Mouse (Mus musculus) hindlimb bud, embryonic 11.5 days (tissue): ENCODE results near the gene 1700017D01Rik.
"Not testable (repeated sequence)": the region's sequence is repeated elsewhere in the genome, so short reads cannot be mapped to it uniquely, and the experiment has no call there.

ENCODE experiments used
- DNase-seq: peaks from one replicate; pipeline ENCODE4 v3.0.0-alpha.2; 2012; ENCODE audit warnings: low read depth, low spot score; ENCODE audit errors: extremely low spot score

The 1700017D01Rik gene

DNA sequence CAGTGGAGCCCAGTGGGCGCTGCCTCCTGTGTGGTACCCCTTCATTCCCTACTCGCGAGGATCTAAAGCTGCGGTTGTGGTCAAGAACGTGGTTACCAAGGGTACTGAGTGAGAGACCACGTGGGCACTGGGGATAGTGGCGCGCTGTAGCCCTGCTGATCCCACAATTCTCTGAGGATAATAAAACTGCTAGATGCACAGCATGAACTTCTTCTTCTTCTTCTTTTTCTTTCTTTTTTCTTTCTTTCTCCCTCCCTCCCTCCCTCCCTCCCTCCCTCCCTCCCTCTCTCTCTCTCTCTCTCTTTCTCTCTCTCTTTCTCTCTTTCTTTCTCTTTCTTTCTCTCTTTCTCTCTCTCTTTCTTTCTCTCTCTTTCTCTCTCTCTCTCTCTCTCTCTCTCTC is at the start of gene 1700017D01Rik:
Gene 1700017D01Rik, minus strand, starts transcription at position 101 of the 400 bp plus-strand sequence.
- not testable (repeated sequence) for DNase-seq

DNA sequence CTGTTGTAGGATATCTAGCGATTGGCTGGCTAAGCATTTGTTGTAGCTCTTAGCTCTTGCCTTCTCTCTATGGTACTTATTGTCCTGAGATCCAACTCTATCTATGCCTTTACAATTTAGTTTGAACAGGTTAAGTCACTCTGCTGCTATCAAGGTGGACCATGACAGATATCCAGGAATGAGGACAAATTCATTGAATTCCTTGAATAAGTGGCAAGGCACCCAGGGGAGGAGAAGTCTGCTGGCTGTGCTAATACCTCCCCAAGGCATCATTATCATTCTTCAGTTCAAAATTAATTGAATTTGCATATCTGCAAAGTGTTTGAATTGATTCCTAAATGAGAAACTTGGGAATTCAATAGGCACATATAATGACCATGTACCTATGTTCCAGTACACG is 46.8 kb upstream of the 1700017D01Rik start:
- no peak for DNase-seq

DNA sequence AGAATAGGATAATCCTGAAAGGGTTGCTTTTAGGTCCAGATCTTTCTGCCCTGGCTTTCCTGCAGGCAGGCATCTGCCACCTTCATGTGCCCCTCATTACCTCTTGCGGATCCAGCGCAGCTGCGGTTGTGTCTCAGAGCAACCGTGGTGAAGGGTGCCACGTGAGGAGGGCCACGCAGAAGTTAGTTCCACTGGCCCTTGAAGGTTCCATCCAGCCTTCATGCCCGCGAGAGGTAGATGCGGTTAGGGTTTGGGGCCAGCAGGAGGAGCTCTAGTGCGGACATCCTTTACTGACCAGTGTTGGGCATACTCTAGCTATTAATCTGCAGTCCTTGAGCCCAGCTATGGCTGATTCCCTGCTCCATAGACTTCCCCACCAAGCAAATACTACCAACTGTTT is 34.5 kb upstream of the 1700017D01Rik start, which contains the start of gene 1700025F22Rik:
Gene 1700025F22Rik, minus strand, starts transcription at position 149 of the 400 bp plus-strand sequence.
- DNase-seq: no peak

DNA sequence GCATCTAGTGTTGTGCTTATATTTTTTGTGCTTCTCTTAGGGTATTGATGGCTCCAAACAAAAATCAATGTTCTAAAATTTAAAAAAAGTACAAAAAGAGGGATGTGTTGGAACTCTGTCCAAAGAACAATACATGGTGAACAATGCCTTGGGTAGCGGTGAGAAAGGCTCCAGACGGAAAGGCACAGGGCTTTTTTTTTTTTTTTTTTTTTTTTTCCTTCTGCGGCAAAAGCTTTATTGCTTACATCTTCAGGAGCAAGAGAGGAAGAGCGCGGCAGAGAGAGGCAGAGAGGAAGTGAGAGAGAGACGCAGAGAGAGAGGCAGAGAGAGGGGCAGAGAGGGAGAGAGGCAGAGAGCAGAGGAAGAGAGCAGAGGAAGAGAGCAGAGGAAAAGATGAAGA is 27.2 kb upstream of the 1700017D01Rik start:
- DNase-seq: not testable (repeated sequence)

DNA sequence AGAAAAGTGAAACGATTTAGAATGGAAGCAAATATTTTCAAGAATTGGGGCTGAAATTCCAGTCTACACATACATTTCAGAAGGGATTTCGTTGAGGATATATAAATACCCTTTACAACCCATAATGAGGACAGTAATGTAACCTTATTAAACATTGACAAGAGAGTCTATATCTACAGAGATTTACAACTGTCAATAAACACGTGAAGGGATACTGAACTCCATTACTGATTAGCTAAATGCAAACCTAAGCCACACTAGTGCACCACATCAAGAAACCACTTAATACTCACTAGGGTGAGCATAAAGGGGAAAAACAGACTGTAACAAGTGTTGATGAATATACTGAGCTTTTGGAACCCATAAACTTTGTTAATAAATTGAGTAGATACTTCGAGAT is 4.7 kb upstream of the 1700017D01Rik start:
- DNase-seq: no peak

DNA sequence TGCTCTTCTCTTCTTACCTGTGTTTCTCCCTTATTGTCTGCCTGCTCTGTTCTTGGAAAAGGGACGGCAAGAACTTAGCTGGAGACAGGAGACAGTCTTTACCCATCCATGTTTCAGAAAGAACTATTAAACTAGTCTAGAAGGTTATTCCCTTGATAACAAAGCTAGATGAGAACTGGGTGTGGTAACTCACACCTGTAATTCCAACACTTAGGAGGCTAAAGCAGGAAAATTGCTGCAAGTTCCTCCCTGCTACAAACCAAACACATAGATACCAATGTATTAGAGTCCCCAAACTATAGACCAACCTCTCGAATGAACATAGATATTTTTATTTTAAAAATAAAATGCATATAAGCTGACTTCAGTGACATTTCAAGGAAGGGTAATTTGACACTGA is 4.2 kb upstream of the 1700017D01Rik start:
- no peak for DNase-seq

DNA sequence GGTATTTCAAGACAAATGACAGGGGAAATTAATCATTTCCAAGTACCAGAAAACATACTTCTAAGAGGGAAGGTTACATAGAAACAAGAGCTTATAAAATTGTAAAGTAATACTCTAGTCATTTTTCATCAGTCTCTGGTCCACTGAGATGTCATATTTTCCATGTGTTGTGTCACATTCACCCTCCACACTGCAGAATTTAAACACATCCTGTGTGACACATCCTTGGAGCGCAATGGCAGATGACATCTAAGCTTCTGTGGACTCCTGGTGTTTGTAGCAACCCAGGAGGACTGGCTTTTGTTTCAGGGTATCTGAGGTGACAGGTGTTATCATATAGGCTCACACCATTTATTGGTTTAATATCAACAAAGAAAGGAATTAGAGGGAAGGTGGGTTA is 974 bp downstream of the 1700017D01Rik start:
- DNase-seq: no peak

DNA sequence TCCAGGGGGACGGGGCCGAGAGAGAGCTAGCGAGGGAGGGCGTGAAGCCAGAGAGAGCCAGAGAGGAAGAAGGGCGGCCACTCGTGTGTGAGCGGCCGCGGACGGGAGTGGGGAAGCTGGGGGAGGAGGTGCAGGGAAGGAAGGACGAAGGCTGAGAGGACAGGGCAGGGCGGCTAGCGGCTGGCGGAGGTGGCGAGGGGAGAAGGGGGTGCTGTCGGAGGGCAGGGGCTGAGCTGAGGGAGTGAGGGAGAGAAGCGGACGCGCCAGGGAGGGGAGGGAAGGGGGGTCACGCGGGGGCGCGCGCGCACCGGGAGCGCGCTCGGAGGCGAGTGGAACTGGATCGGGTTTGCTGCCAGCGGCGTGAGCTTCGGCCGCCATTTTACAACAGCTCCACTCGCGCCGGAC is 9.7 kb downstream of the 1700017D01Rik start:
- DNase-seq: not testable (repeated sequence)

DNA sequence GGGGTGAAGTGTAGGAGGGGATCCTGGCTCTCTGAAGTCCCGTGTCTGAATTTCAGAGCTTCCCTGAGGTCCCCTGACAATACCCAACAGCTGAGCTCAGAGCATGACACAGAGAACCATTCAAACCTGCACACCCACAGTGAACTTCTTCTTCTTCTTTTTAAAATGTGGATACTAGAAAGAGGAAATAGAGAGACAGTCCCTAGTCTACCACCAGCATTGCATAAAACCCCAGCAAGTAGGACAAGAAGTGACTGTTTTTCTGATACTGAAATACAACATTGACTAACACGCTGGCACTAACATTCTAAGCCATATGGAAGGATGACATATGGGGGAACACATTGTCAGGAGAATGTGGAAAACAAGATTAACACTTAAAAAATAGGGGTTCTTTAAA is 11.3 kb downstream of the 1700017D01Rik start:
- DNase-seq: no peak

DNA sequence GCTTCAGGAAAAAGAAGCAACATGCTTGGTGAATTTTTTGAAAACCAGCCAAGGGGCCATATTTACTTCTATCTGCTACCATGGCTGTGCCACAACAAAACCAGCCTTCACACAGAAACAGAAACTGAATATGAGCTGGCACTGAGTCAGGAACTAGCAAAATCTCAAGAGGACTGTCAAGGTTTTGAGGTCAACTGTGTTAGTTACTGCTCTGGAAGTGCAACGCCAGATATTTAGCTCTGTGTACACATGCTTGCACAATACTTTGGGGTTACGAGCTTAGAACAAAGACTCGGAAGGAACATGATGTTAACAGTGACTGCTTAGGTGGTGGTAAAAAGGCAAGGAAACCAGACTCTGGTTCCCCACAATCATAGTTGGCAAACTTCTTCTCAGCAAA is 22.9 kb downstream of the 1700017D01Rik start:
- DNase-seq: no peak

DNA sequence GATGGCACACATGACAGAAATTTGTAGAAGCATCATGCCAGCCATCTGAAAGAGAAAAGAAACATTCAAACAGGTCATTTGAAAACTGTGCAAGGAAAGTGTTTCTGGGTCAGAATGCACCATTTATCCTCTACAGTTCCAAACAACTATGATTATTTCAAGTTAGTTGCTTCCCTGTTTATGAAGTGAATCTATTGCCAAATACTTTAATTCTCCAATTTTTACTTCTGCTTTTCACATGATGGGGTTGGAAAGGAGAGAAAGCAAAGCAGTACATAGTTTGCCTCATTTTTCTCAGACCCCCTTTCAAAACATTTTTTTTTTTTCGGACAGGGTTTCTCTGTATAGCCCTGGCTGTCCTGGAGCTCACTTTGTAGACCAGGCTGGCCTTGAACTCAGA is 28.8 kb downstream of the 1700017D01Rik start:
- DNase-seq: no peak

DNA sequence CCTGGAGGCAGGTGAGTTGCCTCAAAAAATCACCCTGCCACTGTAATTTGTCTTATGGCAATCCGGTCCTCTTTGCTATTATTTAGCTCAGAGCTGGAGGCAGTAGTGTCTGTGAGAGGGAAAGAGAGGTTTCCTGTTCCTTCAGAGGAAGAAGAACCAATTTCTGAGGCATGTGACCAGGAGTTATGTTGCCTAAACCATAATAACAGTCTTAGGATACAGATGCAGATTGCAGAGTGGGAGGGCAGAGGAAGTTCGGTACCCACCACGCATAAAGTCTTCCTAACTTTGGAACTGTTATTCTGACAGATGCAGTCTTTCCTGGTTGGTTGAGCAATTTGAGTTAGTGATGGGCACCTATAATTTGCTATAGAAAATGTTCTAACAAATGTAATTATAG is 32.3 kb downstream of the 1700017D01Rik start:
- DNase-seq: no peak

DNA sequence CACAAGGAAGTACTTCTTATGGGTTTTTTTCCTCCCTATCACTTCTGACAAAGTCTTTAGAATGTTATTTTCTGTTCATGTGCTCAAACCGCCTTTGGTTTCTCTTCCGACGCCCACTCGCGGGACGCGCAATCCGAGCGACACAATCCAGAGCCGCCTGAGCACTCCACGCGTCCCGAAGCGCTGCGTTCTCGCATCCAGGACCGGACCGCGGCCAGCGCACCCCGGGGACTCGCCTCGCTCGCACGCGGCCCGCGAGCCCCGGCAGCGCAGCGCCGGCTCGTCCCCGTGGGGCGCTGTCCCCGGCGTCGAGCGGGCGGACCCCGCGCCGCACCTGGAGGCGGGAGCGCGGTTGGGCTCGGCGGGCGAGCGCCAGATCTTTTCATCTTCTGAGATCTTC is 38.5 kb downstream of the 1700017D01Rik start:
- DNase-seq: not testable (repeated sequence)

DNA sequence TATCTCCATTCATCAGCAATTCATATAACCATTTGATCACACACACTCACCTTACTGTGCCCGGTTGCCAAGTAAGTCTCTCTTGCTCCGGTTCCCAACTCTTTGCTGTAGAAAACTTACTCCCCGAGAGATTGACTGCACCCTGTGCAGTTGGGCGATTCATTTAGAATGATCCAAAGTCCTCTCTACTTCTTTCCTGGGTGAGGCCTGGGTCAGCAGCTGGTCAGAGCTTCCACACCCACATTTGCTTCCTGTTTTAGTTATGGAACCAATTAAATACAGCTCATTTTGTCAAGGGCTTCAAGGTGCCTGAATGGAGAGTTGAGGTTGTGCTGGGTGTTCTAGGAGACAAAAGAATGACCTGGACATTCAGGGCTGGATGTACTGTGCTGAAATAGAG is 49.7 kb downstream of the 1700017D01Rik start, which contains the start of gene Ms4a8a:
Gene Ms4a8a, minus strand, starts transcription at position 169 of the 400 bp plus-strand sequence.
- no peak for DNase-seq

DNA sequence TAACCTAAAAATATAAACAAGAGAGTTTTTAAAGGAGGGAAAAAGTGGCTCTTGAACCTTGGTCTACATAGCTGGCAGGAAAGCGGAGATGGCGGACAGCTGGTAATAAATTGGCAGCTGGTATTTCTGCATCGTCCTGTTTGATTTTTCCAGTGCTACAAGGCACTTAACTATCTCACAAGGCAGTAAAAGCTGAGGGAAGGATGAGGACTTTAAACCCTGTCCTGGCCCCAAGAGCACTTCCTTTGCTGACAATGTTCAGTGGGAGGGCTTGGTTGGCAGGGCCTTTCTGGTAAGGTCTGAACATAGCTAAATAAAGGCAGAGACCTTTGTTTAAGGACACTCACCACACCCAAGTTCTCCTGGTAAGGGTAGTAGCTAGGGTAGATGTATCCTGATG is 60.3 kb downstream of the 1700017D01Rik start:
- no peak for DNase-seq

DNA sequence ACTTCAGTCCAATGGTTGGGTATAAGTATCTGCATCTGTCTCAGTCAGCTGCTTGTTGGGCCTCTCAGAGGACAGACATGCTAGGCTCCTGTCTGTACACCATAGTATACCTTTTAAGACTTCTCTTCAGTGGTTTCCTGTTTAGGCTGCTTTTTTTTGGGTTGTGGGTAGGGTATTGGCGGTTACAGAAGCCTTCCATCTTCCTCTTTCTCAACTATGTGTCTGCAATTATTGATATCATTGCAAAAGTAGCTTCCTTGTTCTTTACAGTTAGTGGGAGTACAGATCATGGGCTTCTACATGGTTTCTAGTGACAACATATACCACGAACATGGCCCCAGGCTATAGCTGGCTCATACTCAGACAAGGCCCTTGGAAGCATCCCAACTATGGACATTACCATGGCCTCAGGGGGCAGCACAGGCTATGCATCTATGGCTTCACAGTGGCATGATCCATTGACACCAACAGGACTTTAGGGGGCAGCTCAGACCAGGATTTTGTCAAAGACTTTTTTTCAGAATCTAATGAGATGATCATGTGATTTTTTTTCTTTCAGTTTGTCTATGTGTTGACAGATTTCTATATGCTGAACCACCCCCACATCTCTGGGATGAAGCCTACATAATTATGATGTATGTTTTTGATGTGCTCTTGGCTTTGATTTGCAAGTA is 65.3 kb downstream of the 1700017D01Rik start:
- DNase-seq: no peak

DNA sequence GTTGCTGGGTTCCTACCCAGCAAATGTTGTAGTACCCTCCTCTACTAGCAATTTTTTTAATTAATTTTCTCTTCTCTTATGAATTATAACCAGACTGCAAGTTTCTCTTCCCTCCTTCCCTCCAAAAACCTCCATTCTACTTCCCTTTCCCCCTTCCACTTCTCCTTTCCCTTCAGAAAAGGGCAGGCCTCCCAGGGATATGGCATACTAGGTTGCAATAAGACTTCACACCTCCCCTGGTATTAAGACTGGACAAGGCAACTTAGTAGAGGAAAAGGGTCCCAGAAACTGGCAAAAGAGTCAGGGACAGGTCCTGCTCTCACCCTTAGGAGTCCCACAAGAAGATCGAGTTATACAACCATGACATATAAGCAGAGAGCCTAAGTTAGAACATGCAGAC is 69.8 kb downstream of the 1700017D01Rik start:
- no peak for DNase-seq

DNA sequence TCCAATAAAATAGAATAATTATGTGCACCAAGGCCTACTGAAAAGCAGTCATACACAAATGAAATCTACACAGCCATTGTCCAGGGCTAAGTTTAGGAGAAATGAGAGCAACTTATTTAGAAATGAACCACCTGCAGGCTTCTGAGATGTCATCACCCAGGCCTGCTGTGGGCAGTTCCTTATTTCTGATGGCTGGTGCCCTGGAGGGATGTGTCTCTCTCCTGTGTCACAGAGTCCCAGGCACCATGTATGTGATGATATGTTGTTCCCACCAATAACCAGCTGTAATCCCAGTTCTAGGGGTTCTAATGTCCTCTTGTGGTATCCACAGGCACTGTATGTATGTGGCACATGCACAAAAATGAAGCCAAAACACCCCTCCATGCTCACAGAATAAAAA is 70.7 kb downstream of the 1700017D01Rik start:
- no peak for DNase-seq

DNA sequence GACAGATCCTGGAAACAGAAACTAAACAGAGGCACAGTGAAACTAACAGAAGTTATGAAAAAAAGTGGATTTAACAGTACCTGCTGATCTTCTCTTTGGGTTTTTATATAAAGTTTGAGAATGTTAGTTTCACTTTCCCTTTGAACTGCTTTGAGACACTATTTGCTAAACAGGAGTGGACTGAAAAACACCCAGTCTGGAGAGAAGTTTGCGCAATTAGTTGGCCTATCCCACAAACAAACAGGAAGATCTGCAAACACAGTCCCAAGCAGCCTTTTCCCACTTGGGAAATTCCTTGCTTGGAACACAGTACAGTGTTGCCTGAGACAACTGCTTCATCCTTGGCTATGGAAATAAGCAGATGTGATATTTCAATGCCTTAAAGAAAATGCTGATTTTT is 75.0 kb downstream of the 1700017D01Rik start:
- DNase-seq: not testable (repeated sequence)

DNA sequence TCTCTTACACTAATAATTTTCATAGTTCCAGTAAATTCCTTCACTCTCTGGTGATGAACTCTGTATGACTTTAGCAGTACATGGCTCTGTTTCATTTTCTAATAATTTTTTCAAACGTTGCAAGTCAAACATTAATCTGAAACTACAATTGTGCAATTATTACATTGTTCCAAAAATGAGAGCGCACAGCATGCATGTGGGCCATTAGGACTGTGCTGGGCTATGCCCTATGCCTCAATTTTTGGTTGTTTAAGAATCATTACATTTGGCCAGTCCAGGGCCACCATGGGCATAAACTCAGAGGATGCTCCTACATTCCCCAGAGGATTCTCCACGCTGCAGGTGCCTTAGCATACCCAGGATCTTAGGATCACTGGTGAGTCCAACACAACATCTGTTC is 77.4 kb downstream of the 1700017D01Rik start:
- DNase-seq: no peak

DNA sequence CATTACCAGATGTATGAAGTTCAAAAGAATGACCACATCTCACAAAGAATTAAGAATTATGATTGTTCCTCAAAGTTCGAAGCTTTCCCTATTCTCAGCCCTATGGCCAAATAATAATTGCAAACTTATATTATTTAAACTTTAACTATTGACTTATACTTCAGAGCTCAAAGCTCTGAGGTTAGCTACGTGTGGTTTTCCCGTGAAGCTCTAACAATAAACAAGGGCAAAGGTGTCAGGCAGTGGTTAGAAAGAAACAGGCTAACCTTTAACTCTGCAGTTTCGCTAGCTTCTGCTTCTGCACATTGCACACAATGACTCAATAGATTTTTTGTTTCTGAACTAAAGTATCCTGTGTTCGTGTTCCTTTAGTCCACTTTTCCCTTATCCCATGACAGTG is 77.8 kb downstream of the 1700017D01Rik start:
- DNase-seq: no peak

DNA sequence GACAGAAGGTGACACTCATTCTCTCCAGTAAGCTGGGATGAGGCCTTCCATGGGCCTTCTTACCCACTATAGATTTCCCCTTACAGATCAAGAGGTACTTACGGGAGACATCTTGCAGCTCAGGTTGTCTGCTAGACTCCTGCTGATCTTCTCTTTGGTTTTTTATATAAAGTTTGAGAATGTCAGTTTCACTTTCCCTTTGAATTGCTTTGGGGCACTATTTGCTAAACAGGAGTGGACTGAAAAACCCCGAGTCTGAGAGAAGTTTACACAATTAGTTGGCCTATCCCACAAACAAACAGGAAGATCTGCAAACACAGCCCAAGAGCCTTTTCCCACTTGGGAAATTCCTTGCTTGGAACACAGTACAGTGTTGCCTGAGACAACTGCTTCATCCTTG is 80.4 kb downstream of the 1700017D01Rik start:
- no peak for DNase-seq

DNA sequence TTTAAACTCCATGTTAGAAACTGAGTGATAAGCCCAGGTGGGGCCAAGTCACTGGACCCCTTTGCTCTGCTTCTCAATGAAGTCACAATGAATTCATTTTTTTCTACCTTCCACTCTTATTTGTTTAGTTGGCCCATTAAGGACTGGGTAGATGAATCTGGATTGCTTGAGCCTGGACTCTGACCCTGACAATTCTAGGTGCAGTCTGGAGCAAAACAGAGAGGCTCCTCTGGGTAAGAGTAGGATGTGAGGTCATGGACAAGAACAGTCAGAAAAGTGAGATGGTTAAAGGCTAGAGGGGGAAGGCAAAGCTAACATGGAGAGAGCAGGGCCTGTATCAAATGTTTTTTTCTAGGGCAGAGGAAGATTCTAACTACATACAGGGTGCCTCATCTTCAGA is 81.2 kb downstream of the 1700017D01Rik start:
- DNase-seq: no peak
